Mouse (Mus musculus): ENCODE data around the gene Trank1.

Gene Trank1

GRCm38 (mm10) chr9:111381056-111382025 lies 69.8 kb downstream of the Trank1 start:
- no peak for DNase-seq (ENCODE audit: low read depth)

- no peak for DNase-seq (ENCODE audit: low read depth)
Measured at GRCm38 (mm10) chr9:111382469-111382868, 70.9 kb downstream of the Trank1 start.

GRCm38 (mm10) chr9:111383046-111383445 lies 71.5 kb downstream of the Trank1 start:
- DNase-seq (ENCODE audit: low read depth) = no peak

- DNase-seq (ENCODE audit: low read depth) = no peak
Measured at GRCm38 (mm10) chr9:111383756-111384155, 72.2 kb downstream of the Trank1 start.

GRCm38 (mm10) chr9:111385526-111386491 lies 74.3 kb downstream of the Trank1 start:
- no peak for DNase-seq (ENCODE audit: low read depth)

GRCm38 (mm10) chr9:111386569-111386968 lies 75.0 kb downstream of the Trank1 start:
- DNase-seq (ENCODE audit: low read depth) = no peak

GRCm38 (mm10) chr9:111387576-111387975 lies 76.0 kb downstream of the Trank1 start:
- no peak for DNase-seq (ENCODE audit: low read depth)

GRCm38 (mm10) chr9:111390016-111390415 lies 78.5 kb downstream of the Trank1 start:
- DNase-seq (ENCODE audit: low read depth) = no peak

- DNase-seq (ENCODE audit: low read depth) = no peak
Measured at GRCm38 (mm10) chr9:111391036-111391435, 79.5 kb downstream of the Trank1 start.

- no peak for DNase-seq (ENCODE audit: low read depth)
Measured at GRCm38 (mm10) chr9:111391926-111392442, 80.4 kb downstream of the Trank1 start.

- DNase-seq (ENCODE audit: low read depth) = no peak
Measured at GRCm38 (mm10) chr9:111395265-111395664, 83.7 kb downstream of the Trank1 start.

GRCm38 (mm10) chr9:111398059-111398458 lies 86.5 kb downstream of the Trank1 start:
- no peak for DNase-seq (ENCODE audit: low read depth)

- no peak for DNase-seq (ENCODE audit: low read depth)
Measured at GRCm38 (mm10) chr9:111400089-111400488, 88.5 kb downstream of the Trank1 start.

GRCm38 (mm10) chr9:111403159-111403558 lies 91.6 kb downstream of the Trank1 start:
- DNase-seq (ENCODE audit: low read depth) = no peak

- DNase-seq (ENCODE audit: low read depth) = no peak
Measured at GRCm38 (mm10) chr9:111404346-111405079, 93.0 kb downstream of the Trank1 start.

GRCm38 (mm10) chr9:111405080-111405428 lies 93.5 kb downstream of the Trank1 start:
- no peak for DNase-seq (ENCODE audit: low read depth)

- DNase-seq (ENCODE audit: low read depth) = no peak
Measured at GRCm38 (mm10) chr9:111408012-111408411, 96.5 kb downstream of the Trank1 start.

- DNase-seq (ENCODE audit: low read depth) = no peak
Measured at GRCm38 (mm10) chr9:111408427-111408826, 96.9 kb downstream of the Trank1 start.

GRCm38 (mm10) chr9:111412471-111413160 lies 101.1 kb downstream of the Trank1 start:
- DNase-seq (ENCODE audit: low read depth) = no peak

- DNase-seq (ENCODE audit: low read depth) = no peak
Measured at GRCm38 (mm10) chr9:111421862-111422261, 110.3 kb downstream of the Trank1 start.

- no peak for DNase-seq (ENCODE audit: low read depth)
Measured at GRCm38 (mm10) chr9:111422567-111422966, 111.0 kb downstream of the Trank1 start.
